In genomic region chr10:71347509-71347949, GRCm38 (mm10) we compare ENCODE assay signal across 8 mouse cellular contexts. TPM values are rescaled to one million over a fixed set of nuclear protein-coding genes. Genes with fewer than 3 reads are reported as not detected.
DNase-seq lines count a peak whose midpoint lies in the region; ATAC-seq lines count a peak whose summit lies in the region.

TSS of gene Ipmk (plus strand) at chr10:71347763.

- peak within 1 kb of the TSS; percentile 81 for H3K27ac ChIP-seq in hindbrain, embryonic 15.5 days (replicated peaks)

- peak; percentile 93 for ATAC-seq in hindbrain, embryonic 15.5 days (ENCODE audit: low FRiP score, low read depth)

- peak within 1 kb of the TSS; percentile 94 for H3K4me2 ChIP-seq in hindbrain, embryonic 15.5 days

- no peaks in the 10 kb centered on the region for H3K36me3 ChIP-seq in hindbrain, embryonic 15.5 days

- peaks cover 45% of the 10 kb centered on the region for H3K4me1 ChIP-seq in hindbrain, embryonic 15.5 days (replicated peaks)

- peak; percentile 98 for DNase-seq in R1 (ENCODE audit: low read depth, low spot score)
- peak; percentile 100 for DNase-seq in cerebellum, postnatal 25 days
- peak; percentile 99 to 100 for DNase-seq in frontal cortex, postnatal 36 days (ENCODE audit: low spot score in 2 of 2)
- DNase-seq in left cerebral cortex, adult 11 months (ENCODE audit: low spot score) = peak; percentile 99
- peak; percentile 98 to 99 for DNase-seq in lung, postnatal 4 days
- DNase-seq in retina, postnatal 7 days (ENCODE audit: low read depth, low spot score) = peak; percentile 97
- peak; percentile 100 for DNase-seq in urinary bladder, adult 2 months (ENCODE audit: low spot score)

- WGBS in hindbrain, embryonic 15.5 days = under 1% methylated on average over 46 of the region's 49 CpGs

- H3K27me3 ChIP-seq in hindbrain, embryonic 15.5 days = no peaks in the 10 kb centered on the region

- peak within 1 kb of the TSS; percentile 76 for H3K9ac ChIP-seq in hindbrain, embryonic 15.5 days

- H3K4me3 ChIP-seq in hindbrain, embryonic 15.5 days = peak within 1 kb of the TSS; percentile 73

- no peaks in the 10 kb centered on the region for H3K9me3 ChIP-seq in hindbrain, embryonic 15.5 days

RNA-seq across cellular contexts. Expression of gene Ipmk, which starts in this region (rescaled TPM):
- polyA plus RNA-seq in hindbrain, embryonic 15.5 days (2015; fragmentation: Nextera tagmentation; extraction: Ambion mirVana) = 16.9 and 17.0 TPM in 2 replicates
- 12.0 and 12.7 TPM in 2 replicates for polyA plus RNA-seq in urinary bladder, adult 2 months (2012; rRNA removed)

Comparison
In these comparisons a context has a peak if more than half of its experiments do, and no peak if none do; other contexts are left out.
1. Peak in every context shown above with its lines: DNase-seq, ATAC-seq, H3K4me3 ChIP-seq and H3K27ac ChIP-seq.